Mouse (Mus musculus): Measurements from ENCODE around the gene Ift57. TPM values are rescaled to one million over a fixed set of nuclear protein-coding genes. Genes with fewer than 3 reads are reported as not detected.
A peak's percentile ranks its signal among the peaks of the same experiment; 100 is the strongest.

The Ift57 gene
- polyA plus RNA-seq, 1 experiment from 2014 or later, result 23.6 TPM

DNA sequence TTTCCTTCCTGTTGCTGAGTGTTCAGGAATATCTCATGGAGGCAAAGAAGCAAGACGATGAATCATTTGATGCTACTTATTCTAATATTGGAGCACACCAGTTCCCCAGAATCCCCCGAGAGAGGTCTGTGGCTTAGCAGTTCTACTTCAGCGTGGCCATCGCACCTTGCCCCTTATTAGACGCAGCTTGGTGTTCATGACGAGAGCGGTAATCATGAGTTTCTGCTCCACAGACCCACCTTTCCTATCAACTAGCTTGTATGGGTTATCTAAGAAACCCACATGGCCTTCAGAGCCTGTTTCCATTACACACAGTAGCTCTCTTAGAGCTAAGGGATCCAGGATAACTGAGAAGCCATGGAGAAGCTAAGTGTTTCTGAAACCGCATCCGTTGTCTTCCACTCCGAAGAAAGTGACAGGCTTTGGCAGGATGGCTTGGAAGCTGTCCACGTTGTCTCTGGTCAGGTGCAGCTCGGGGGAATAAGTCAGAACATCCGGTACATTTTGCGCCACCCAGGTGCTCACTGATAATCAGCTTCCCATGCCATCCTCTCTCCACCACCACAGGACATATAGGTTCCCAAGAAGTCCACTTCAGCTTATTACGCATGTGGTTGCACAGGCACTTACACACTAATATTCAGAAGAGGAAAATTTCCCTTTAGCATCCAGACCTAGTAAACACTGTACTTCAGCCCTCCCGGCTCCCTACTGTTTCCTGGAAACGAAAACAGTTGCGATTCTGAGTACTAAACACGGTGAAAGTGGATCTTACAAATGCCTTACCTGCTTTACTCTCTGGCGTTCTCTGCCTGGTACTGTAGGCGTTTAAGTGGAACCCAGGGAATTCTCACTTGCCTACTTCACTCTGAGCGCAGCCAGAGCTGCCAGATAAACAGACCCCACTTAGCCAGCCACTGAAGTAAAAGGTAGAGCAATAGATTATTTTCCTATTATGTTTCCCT, 76.3 kb downstream of the Ift57 start:
- WGBS, result 75% methylated on average over 22 of the region's 22 CpGs
- H3K4me3 ChIP-seq (ENCODE audit: low read length), result no peak overlapping the region
- H3K4me2 ChIP-seq (ENCODE audit: low read depth, low read length), result 0 out of 2 replicates have a peak overlapping the region, but pooled peaks have one; percentile 8
- no peaks in the 10 kb centered on the region for H3K9me3 ChIP-seq (replicated peaks; ENCODE audit: control insufficient read depth, low read length)
- no peaks in the 10 kb centered on the region for H3K27me3 ChIP-seq (ENCODE audit: control insufficient read depth, insufficient read depth, low read length)
- no peak overlapping the region for H3K27ac ChIP-seq (ENCODE audit: low read length)
- no peak overlapping the region for H3K9ac ChIP-seq (ENCODE audit: low read length)
- no peak for ATAC-seq (replicated peaks; ENCODE audit: extremely low read depth, insufficient read depth, low FRiP score)
- H3K36me3 ChIP-seq (ENCODE audit: control insufficient read depth, insufficient read depth), result no peaks in the 10 kb centered on the region
- H3K4me1 ChIP-seq (ENCODE audit: control insufficient read depth, insufficient read depth, low read length), result peaks cover 3% of the 10 kb centered on the region; the same call in 1 of the 2 replicates

DNA sequence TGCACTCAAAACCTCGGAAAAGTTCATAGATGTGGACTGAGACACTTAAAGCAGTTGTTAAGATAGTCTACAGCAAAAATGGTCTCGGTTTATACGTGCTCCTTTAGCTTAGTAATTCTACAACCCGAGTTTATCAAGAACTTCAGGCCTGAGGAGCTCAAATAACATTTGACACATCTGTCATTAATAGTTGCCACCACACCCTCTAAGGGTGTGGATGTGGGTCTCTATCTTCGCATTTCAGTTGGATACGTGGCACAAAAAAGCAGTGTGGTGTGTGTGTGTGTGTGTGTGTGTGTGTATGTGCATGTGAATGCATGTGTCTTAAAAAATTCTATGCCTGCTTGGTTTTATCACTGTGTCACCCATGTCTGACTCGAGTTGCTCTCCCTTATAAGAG, 77.9 kb downstream of the Ift57 start:
- Histone ChIP-seq H3K27ac (ENCODE audit: low read length) (no peak overlapping the region), H3K4me3 (ENCODE audit: low read length) (no peak overlapping the region), H3K27me3 (ENCODE audit: control insufficient read depth, insufficient read depth, low read length) (no peaks in the 10 kb centered on the region), H3K9ac (ENCODE audit: low read length) (no peak overlapping the region), H3K36me3 (ENCODE audit: control insufficient read depth, insufficient read depth) (no peaks in the 10 kb centered on the region), H3K4me2 (ENCODE audit: low read depth, low read length) (no peak overlapping the region), H3K9me3 (replicated peaks; ENCODE audit: control insufficient read depth, low read length) (no peaks in the 10 kb centered on the region), H3K4me1 (ENCODE audit: control insufficient read depth, insufficient read depth, low read length) (peaks cover 3% of the 10 kb centered on the region; the same call in 1 of the 2 replicates)
- no peak for ATAC-seq (replicated peaks; ENCODE audit: extremely low read depth, insufficient read depth, low FRiP score)
- 70% methylated on average over 7 of the region's 7 CpGs for whole genome bisulfite sequencing

DNA sequence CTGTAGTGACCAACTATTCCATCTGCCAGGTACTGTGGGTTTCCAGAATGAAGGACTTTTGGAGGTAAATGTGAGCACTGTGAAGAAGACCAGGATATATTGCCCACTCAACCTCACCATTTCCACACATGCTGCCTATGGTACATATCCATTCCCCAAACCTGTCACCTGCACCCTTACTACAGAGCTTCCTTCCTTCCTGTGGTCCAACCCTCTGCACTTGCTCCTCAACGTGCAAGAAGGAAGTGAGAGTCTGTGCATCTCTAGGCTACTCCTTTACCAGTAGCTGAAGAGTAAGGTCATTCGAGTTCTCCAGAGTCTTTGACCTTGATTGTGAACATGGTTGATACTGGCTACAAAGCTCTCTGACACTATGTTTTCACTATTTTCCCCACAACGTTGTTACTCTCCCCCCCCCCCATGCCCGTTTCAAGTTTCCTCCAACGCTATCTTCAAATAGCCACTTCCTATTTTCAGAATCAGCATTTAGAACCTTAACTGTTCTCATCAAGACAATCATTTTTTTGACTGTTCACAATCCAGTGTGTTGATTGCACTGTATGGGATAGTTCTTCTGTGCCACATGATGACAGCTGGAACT, 82.6 kb downstream of the Ift57 start:
- Histone ChIP-seq H3K27me3 (ENCODE audit: control insufficient read depth, insufficient read depth, low read length) (no peaks in the 10 kb centered on the region), H3K4me3 (ENCODE audit: low read length) (no peak overlapping the region), H3K27ac (ENCODE audit: low read length) (no peak overlapping the region), H3K4me2 (ENCODE audit: low read depth, low read length) (no peak overlapping the region), H3K9me3 (replicated peaks; ENCODE audit: control insufficient read depth, low read length) (no peaks in the 10 kb centered on the region), H3K36me3 (ENCODE audit: control insufficient read depth, insufficient read depth) (no peaks in the 10 kb centered on the region), H3K9ac (ENCODE audit: low read length) (no peak overlapping the region), H3K4me1 (ENCODE audit: control insufficient read depth, insufficient read depth, low read length) (no peaks in the 10 kb centered on the region)
- 0 out of 2 replicates have a peak, but pooled peaks have one; percentile 28 for ATAC-seq (replicated peaks; ENCODE audit: extremely low read depth, insufficient read depth, low FRiP score)
- WGBS, result 69% methylated on average over 5 of the region's 5 CpGs

DNA sequence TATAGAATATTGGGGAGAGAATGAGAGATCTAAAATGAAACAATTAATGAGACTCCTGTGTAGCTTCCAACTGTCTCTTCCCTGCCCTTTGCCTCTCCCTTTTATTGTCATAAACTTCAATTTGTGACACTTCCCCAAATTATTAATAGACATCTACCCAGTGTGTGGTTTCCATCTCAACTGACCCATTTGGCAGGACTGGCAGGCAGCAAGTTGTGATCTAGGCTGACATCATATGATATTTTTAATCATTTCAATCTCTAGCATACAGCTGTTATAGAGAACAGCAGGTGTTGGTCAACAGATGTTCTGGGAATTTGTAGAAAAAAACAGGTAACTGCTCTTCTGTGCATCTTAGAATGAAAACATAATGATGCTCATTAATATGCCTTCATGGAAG, 84.3 kb downstream of the Ift57 start:
- Histone ChIP-seq H3K9me3 (replicated peaks; ENCODE audit: control insufficient read depth, low read length) (no peaks in the 10 kb centered on the region), H3K27me3 (ENCODE audit: control insufficient read depth, insufficient read depth, low read length) (no peaks in the 10 kb centered on the region), H3K4me3 (ENCODE audit: low read length) (no peak overlapping the region), H3K4me2 (ENCODE audit: low read depth, low read length) (no peak overlapping the region), H3K9ac (ENCODE audit: low read length) (no peak overlapping the region), H3K27ac (ENCODE audit: low read length) (no peak overlapping the region), H3K4me1 (ENCODE audit: control insufficient read depth, insufficient read depth, low read length) (no peaks in the 10 kb centered on the region), H3K36me3 (ENCODE audit: control insufficient read depth, insufficient read depth) (no peaks in the 10 kb centered on the region)
- no peak for ATAC-seq (replicated peaks; ENCODE audit: extremely low read depth, insufficient read depth, low FRiP score)

DNA sequence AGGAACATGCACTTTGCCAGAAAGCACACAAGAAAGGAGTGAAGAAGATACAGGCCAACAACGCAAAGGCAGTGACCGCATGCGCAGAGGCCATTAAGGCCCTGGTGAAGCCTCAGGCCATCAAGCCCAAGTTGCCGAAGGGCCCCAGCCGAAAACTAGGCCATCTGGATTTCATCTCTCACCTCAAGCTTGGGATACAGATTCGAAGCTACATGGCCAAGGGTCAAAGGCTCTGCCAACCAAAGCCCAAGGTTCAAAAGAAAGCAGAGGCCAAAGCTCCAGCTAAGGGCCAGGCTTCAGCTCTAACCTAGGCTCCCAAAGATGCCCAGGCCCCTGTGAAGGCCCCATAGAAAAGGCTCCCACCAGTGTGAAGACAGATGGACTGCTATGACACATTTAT, 87.1 kb downstream of the Ift57 start:
- no peak for ATAC-seq (replicated peaks; ENCODE audit: extremely low read depth, insufficient read depth, low FRiP score)
- 81% methylated on average over 6 of the region's 6 CpGs for WGBS
- no peaks in the 10 kb centered on the region for H3K36me3 ChIP-seq (ENCODE audit: control insufficient read depth, insufficient read depth)

DNA sequence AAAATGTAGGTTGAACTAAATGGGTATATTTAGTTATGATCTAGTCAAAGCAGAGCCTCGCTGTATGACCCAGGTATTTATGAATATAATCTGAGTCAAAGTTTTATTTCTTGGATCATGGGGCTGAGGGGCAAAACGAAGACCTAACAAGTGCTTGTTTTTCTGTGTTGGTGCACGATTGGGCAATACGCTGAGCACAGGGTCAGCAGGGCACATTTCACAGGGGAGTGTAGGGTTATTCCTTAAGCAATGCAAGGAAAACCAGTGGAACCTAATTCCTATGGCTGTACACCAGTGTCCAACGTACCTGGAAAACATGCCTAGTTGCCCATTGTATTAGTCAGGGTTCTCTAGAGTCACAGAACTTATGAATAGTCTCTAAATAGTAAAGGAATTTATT, 88.7 kb downstream of the Ift57 start:
- Histone ChIP-seq H3K4me3 (ENCODE audit: low read length) (no peak overlapping the region), H3K4me2 (ENCODE audit: low read depth, low read length) (no peak overlapping the region), H3K9me3 (replicated peaks; ENCODE audit: control insufficient read depth, low read length) (no peaks in the 10 kb centered on the region), H3K27ac (ENCODE audit: low read length) (no peak overlapping the region), H3K9ac (ENCODE audit: low read length) (no peak overlapping the region), H3K36me3 (ENCODE audit: control insufficient read depth, insufficient read depth) (no peaks in the 10 kb centered on the region), H3K27me3 (ENCODE audit: control insufficient read depth, insufficient read depth, low read length) (no peaks in the 10 kb centered on the region), H3K4me1 (ENCODE audit: control insufficient read depth, insufficient read depth, low read length) (peaks cover 8% of the 10 kb centered on the region)
- ATAC-seq (replicated peaks; ENCODE audit: extremely low read depth, insufficient read depth, low FRiP score), result no peak
- 83% methylated on average over 5 of the region's 5 CpGs for WGBS

More for the DNA sequence above, 87.1 kb downstream of the Ift57 start:
- Histone ChIP-seq H3K4me2 (ENCODE audit: low read depth, low read length) (no peak overlapping the region), H3K27me3 (ENCODE audit: control insufficient read depth, insufficient read depth, low read length) (no peaks in the 10 kb centered on the region), H3K27ac (ENCODE audit: low read length) (no peak overlapping the region), H3K4me3 (ENCODE audit: low read length) (no peak overlapping the region), H3K9ac (ENCODE audit: low read length) (no peak overlapping the region), H3K9me3 (replicated peaks; ENCODE audit: control insufficient read depth, low read length) (no peaks in the 10 kb centered on the region), H3K4me1 (ENCODE audit: control insufficient read depth, insufficient read depth, low read length) (no peaks in the 10 kb centered on the region)

DNA sequence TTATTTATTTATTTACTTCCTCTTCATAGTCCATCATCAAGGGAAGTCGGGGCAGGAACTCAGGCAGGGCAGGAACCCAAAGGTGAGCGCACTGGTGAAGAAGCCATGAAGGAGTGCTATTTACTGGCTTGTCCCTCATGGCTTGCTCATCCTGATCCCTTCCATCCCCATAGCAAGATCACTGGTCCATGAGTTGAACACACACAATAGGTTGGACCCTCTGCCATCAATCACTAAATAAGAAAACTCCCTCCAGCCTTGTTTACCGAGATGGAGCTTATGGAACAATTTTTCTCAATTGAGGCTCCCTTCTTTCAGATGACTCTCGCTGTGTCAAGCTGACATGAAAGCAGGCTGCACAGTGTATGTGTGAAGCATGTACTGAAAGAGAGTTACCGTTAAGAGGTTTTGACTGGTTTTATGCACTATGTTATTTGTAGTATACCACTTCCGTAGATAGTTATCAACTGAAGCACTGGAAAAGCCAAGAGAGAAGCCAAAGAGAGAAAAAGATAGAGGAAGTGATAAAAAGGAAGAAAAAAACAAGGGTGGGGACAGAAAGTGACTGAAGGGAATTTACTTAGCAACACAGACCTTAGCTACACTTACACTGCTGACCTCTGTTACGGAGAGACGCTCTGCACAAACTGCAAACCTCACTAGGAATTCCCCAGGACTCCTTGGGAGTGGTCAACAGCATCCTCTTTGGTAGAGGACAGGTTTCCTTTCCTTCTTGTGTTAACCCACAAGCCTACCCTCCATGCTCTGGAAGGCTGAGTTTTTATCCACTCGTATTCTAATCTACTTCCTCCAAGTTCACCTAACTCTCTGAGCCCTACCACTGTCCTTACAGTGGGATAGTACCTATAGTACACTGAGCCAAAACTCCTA, 91.8 kb downstream of the Ift57 start:
- 78% methylated on average over 9 of the region's 9 CpGs for WGBS
- Histone ChIP-seq H3K27ac (ENCODE audit: low read length) (peak overlapping the region; percentile 50; the same call in 1 of the 2 replicates), H3K4me2 (ENCODE audit: low read depth, low read length) (no peak overlapping the region), H3K9ac (ENCODE audit: low read length) (no peak overlapping the region), H3K27me3 (ENCODE audit: control insufficient read depth, insufficient read depth, low read length) (no peaks in the 10 kb centered on the region), H3K4me3 (ENCODE audit: low read length) (no peak overlapping the region), H3K9me3 (replicated peaks; ENCODE audit: control insufficient read depth, low read length) (no peaks in the 10 kb centered on the region), H3K36me3 (ENCODE audit: control insufficient read depth, insufficient read depth) (no peaks in the 10 kb centered on the region), H3K4me1 (ENCODE audit: control insufficient read depth, insufficient read depth, low read length) (peaks cover 13% of the 10 kb centered on the region)
- peak; percentile 58; the same call in 1 of the 2 replicates for ATAC-seq (replicated peaks; ENCODE audit: extremely low read depth, insufficient read depth, low FRiP score)

DNA sequence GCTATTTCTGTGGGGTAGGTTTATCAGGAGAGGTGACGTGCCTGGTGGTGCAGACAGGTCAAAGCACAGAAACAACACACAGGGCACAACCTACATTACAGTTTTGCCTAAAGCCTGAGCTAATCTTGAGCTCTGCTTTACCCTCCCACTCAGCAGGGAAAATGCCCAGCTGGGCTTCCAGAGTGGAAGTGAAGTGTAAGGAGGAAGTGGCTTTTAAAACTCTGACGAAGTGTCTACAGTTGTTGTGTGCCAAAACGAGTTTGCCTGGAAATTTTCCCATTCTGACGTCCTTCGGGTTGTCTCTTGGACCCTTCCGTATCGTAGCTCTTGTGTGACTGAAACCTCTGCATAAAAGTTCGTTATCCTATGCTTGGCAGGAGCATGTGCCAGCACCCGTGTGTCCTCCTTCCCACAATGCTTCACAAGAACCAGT, 93.4 kb downstream of the Ift57 start:
- WGBS, result 10% methylated on average over 9 of the region's 9 CpGs
- H3K27me3 ChIP-seq (ENCODE audit: control insufficient read depth, insufficient read depth, low read length), result no peaks in the 10 kb centered on the region
- peak overlapping the region; percentile 51 for H3K9ac ChIP-seq (ENCODE audit: low read length)
- peak; percentile 81 for ATAC-seq (replicated peaks; ENCODE audit: extremely low read depth, insufficient read depth, low FRiP score)
- H3K4me2 ChIP-seq (ENCODE audit: low read depth, low read length), result peak overlapping the region; percentile 52
- H3K36me3 ChIP-seq (ENCODE audit: control insufficient read depth, insufficient read depth), result no peaks in the 10 kb centered on the region
- H3K4me3 ChIP-seq (ENCODE audit: low read length), result peak overlapping the region; percentile 25
- peak overlapping the region; percentile 81 for H3K27ac ChIP-seq (ENCODE audit: low read length)
- no peaks in the 10 kb centered on the region for H3K9me3 ChIP-seq (replicated peaks; ENCODE audit: control insufficient read depth, low read length)
- peaks cover 13% of the 10 kb centered on the region for H3K4me1 ChIP-seq (ENCODE audit: control insufficient read depth, insufficient read depth, low read length)

Measured in heart, embryonic 16.5 days (tissue).